Mouse (Mus musculus) embryonic stem cell, embryonic (primary cell): ENCODE measurements at regions not wholly inside any gene's neighbourhood (a gene's known extent, or its start where the extent isn't known, plus 50 kb on each side); places are given as distances from the start of the nearest gene placed in this dataset.

Experiments
- CTCF ChIA-PET, 4 experiments: fragments of 300-600 bp in 2 of 4; fragments of 350-600 bp in 2 of 4; sonication (Branson Sonifier 250); formaldehyde crosslinking; loops; one replicate each; lab custom pipeline; 2022; ENCODE audit warnings: inconsistent platforms in 2 of 4; lab: Charles Lee
- POLR2A ChIA-PET, 4 experiments: fragments of 300-600 bp in 2 of 4; fragments of 350-600 bp in 2 of 4; sonication (Branson Sonifier 250); formaldehyde crosslinking; loops; one replicate each; lab custom pipeline; 2022; ENCODE audit warnings: antibody characterized with exemption in 4 of 4, inconsistent platforms in 1 of 4; lab: Charles Lee

DNA sequence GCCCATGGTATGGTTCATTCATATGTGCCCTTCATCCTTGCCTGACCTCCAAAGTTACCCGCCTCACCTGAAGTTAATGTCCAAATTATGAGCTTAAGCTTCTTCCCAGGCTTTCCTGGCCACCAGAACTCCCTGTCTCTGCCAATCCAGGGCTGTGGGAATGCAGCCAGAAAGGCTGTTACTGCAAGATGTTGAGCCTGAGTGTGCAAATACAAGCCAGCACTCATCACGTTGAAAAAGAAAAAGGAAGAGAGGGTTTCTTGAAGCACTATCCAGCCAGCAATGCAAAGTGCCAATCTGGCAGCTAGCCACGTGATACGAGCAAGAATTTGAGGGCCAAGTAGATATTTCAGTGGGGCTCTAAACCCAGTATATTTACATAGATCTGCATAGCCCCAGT lies 213.7 kb downstream of the Hs3st3b1 start:
- ChIA-PET POLR2A (no interaction called here), CTCF (interaction anchor here in 1 of 4 experiments (0.5 kb wide), 1 partner anchor 899 kb away, joined by 3 read pairs; no protein-coding TSS in a partner anchor)

DNA sequence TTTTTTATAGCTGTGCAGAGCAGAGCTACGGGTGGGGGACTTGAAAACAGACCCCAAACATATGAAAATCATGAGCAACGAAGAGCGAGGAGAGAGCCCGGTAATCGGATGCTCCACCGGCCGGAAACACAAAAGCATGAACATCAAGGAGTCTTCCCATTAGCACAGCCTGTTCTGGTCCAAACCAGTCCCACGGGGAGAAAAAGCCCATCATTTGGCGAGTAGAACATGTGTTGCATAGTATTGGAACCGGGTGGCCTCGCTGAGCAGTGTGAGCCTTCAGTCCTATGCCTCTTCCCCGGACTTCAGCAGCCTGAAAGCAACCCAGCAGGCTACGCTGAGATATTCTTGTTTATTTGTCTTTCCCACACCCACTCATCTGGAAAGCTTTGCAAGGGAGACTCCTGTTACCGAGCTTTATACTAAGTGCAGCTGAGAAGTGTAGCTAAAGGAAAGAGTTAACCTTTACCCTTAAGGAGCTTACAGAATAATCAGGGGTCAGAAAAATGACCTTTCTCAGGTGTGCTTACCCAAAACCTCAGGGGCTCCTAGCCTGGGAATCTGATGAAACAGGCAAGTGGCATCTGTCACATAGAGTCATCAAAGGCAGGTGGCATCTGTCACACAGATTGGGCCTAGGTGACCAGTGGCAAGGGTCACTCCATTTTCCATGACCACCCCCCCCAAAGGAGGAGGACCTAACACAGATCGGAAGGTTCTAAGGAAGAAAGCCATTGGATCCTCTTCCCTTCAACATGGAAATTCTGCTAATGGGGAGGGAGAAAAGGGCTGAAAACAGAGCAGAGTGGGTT lies 209.8 kb downstream of the Hs3st3b1 start:
- POLR2A ChIA-PET: no interaction called here
- CTCF ChIA-PET: interaction anchor here in 1 of 4 experiments (0.6 kb wide), 1 partner anchor 94 kb away, joined by 3 read pairs; no protein-coding TSS in a partner anchor

GRCm38 (mm10) chr11:63722261-63722660 lies 199.8 kb downstream of the Hs3st3b1 start:
- CTCF ChIA-PET: no interaction called here
- POLR2A ChIA-PET: no interaction called here

DNA sequence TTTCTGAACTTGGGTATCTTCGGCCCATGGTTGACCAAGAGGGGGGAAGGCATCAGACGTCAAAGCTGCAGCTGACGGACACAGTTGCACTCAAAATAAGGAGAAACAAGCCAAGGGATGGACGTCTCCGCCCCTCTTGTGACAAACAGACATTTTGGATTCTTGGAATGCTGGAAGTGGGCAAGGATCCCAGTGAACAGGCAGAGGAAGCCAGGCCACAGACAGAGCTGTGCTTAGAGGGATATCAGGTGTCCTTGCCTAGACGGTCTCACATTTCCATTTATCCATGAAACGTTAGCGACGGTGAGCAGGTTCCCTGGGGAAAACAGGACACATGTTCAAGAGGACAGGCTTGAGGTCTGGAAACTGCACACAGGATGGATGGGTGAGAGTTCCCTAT lies 191.2 kb downstream of the Hs3st3b1 start:
- ChIA-PET POLR2A (no interaction called here), CTCF (no interaction called here)

- ChIA-PET POLR2A (no interaction called here), CTCF (interaction anchor here in 1 of 4 experiments (0.5 kb wide), 1 partner anchor 397 kb away, joined by 3 read pairs; no protein-coding TSS in a partner anchor)
Observed at GRCm38 (mm10) chr11:63753260-63753659, 168.8 kb downstream of the Hs3st3b1 start.

GRCm38 (mm10) chr11:63754826-63755225 lies 167.3 kb downstream of the Hs3st3b1 start:
- CTCF ChIA-PET: no interaction called here
- POLR2A ChIA-PET: interaction anchor here in 1 of 4 experiments (0.6 kb wide), 1 partner anchor 12 kb away, joined by 3 read pairs; no protein-coding TSS in a partner anchor

DNA sequence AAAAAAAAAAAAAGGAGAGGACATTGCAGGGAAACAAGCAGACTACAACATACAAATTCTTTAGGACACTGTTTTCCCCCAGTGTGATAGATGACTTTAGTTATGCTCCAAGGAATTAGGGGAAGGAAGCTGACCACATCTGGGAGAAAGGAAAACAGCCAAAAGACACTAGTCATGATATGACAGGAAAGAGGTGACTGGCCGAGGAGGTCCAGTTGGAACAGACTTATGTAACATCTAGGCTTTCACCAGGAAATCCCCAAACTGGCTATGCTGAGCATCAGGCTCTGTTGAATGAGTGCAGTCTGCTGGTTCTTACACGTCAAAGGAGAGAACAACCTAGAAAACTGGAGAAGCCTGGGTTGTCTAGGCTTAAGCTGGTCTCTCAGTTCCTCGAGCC lies 163.8 kb downstream of the Hs3st3b1 start:
- ChIA-PET CTCF (no interaction called here), POLR2A (interaction anchor here in 1 of 4 experiments (0.7 kb wide), 1 partner anchor 15 kb away, joined by 3 read pairs; no protein-coding TSS in a partner anchor)

- ChIA-PET POLR2A (no interaction called here), CTCF (no interaction called here)
Observed at GRCm38 (mm10) chr11:63761561-63761960, 160.5 kb downstream of the Hs3st3b1 start.

- ChIA-PET CTCF (interaction anchor here in 2 of 4 experiments (0.7 kb wide), 2 partner anchors 335 to 632 kb away, joined by 3 read pairs; no protein-coding TSS in a partner anchor), POLR2A (no interaction called here)
Observed at GRCm38 (mm10) chr11:63767631-63768250, 154.3 kb downstream of the Hs3st3b1 start.

- CTCF ChIA-PET: interaction anchor here in 2 of 4 experiments (0.6 to 1.2 kb wide), 3 partner anchors 19 to 78 kb away, joined by 3 to 13 read pairs (median 3); no protein-coding TSS in a partner anchor
- POLR2A ChIA-PET: no interaction called here
Observed at GRCm38 (mm10) chr11:63769738-63770137, 152.4 kb downstream of the Hs3st3b1 start.

DNA sequence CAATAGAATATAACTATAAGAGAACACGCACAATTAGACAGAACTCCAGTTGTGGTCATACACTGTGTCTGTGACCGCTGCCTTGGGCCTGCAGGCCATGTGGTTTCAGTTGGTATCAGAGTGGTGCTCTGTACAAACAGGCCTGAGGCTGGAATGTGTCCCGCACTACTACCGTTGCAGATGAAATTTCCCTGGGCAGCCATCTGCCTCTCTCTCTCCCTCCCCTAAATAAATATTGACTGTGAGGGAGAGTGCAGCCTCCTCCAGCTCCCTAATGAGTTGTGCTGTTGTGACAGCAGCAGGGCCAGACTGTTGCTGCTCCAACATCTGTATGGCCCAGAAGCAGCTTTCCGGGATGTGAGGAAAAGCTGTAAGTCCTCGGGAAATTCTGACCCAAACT lies 146.7 kb downstream of the Hs3st3b1 start:
- ChIA-PET POLR2A (no interaction called here), CTCF (no interaction called here)

DNA sequence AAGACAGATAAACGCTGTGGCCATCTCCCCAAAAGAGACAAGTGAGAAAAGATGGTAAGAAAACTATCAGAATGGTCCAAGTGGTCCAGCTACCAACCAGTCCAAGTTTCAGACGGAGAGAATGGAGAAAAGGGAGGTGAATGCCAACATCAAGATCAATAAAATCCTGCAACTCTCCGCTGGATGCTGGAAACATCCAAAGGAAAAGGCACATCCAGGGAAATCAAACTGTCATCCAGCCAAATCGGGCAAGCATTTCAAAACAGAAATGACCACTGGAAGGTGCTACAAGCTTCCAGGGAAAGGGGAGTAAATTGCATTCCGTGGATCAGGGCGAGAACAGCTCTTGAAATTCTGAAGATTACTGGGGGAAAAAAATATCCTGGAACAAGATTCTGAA lies 142.7 kb downstream of the Hs3st3b1 start:
- CTCF ChIA-PET: no interaction called here
- POLR2A ChIA-PET: no interaction called here

GRCm38 (mm10) chr11:63781967-63782915 lies 139.8 kb downstream of the Hs3st3b1 start:
- CTCF ChIA-PET: interaction anchor here in 1 of 4 experiments (0.6 kb wide), 1 partner anchor 652 kb away, joined by 3 read pairs; no protein-coding TSS in a partner anchor

DNA sequence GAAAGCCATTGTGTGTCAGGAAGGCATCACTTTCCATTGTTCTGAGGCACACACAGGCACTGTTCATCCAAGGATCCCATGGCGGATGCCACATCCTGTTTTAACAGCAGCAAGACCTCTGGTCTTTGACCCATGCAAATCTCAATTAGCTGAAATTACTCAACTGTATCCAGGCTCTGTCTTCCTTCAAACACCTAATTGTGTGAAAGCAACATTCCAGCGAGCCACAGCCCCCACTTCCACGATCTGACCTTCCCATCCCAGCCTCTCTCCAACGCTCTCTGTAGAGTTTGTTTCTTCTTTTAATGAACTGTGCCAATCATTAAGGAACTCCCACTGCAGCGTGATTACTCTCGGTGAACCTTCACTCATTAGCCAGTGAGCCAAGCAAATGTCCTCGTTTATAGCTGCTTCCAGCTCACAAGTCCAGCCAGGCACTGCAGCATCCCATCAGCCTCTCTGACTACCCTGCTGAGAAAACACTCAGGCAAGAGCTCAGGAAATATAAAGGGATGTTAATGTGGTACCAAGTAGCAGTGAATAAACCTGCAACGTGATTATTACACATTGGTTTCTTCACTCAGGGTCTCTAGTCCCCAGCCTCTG lies 136.7 kb downstream of the Hs3st3b1 start:
- ChIA-PET POLR2A (no interaction called here), CTCF (no interaction called here)

More at GRCm38 (mm10) chr11:63781967-63782915, 139.8 kb downstream of the Hs3st3b1 start:
- POLR2A ChIA-PET: no interaction called here

- CTCF ChIA-PET: no interaction called here
- POLR2A ChIA-PET: no interaction called here
Observed at GRCm38 (mm10) chr11:63785965-63786364, 136.1 kb downstream of the Hs3st3b1 start.

GRCm38 (mm10) chr11:63789473-63790120 lies 132.5 kb downstream of the Hs3st3b1 start:
- POLR2A ChIA-PET: interaction anchor here in 1 of 4 experiments (0.5 kb wide), 1 partner anchor 84 kb away, joined by 4 read pairs; no protein-coding TSS in a partner anchor
- CTCF ChIA-PET: no interaction called here

DNA sequence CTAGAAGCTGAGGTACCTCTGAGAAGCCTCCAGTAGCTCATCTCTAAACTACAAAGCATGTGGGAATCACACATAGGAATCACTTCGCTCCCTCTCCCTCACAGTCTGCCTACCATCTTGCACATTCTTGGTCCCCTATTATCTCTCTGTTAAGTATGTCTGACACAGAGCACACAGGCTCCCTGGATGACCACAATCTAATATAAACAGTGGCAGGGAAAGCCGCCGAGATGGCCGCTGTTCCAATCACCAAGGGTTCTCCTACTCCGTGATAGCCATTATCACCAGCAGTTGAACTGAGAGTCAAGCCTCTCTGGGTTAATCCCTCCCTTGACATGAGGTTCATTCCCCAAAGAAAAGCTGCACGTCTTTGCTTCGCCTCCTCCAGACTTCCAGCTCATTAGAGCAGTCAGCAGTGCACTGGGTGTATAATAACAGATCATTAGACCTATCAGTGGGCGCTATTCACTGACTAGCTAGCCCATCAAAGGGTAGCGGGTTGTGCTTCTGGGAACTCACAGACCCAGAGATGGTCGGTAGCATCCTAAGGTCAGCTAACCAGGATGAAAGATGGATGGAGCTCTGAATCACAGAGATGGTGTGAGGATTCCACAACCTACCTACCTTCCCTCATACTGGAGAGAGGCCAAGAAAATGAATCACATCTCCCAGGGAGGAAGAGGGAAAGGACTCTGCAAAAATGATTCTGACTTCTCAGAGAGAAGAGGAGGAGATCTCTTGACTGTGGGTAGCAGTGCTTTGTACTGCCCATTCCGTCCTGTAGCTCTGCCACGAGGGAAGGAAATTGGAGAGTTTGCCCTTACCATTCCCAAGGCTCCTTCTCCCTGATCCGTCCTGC lies 130.9 kb downstream of the Hs3st3b1 start:
- ChIA-PET CTCF (no interaction called here), POLR2A (no interaction called here)
